Mouse (Mus musculus) c-Kit-positive CD71-positive TER-119-positive erythroid progenitor cells, embryonic 14.5 days (primary cell): ENCODE data around the gene Pmfbp1.
A peak's percentile ranks its signal among the peaks of the same experiment; 100 is the strongest.

Experiments
- DNase-seq: peaks from one replicate; pipeline ENCODE4 v3.0.0-alpha.2; 2013; ENCODE audit warnings: low spot score

Gene Pmfbp1

GRCm38 (mm10) chr8:109503566-109503965 is 9.7 kb downstream of the Pmfbp1 start:
- no peak for DNase-seq

- DNase-seq: no peak
Measured at GRCm38 (mm10) chr8:109505560-109505959, 11.7 kb downstream of the Pmfbp1 start.

GRCm38 (mm10) chr8:109524008-109524407 is 30.2 kb downstream of the Pmfbp1 start:
- no peak for DNase-seq

GRCm38 (mm10) chr8:109535140-109535990 is 41.5 kb downstream of the Pmfbp1 start:
- DNase-seq: peak; percentile 60

GRCm38 (mm10) chr8:109536703-109537102 is 42.9 kb downstream of the Pmfbp1 start:
- peak; percentile 62 for DNase-seq

GRCm38 (mm10) chr8:109542165-109542564 is 48.3 kb downstream of the Pmfbp1 start:
- no peak for DNase-seq

GRCm38 (mm10) chr8:109542748-109543519 is 49.1 kb downstream of the Pmfbp1 start:
- DNase-seq: no peak

- DNase-seq: no peak
Measured at GRCm38 (mm10) chr8:109544049-109544448, 50.2 kb downstream of the Pmfbp1 start.

- no peak for DNase-seq
Measured at GRCm38 (mm10) chr8:109551663-109552062, 57.8 kb downstream of the Pmfbp1 start.

GRCm38 (mm10) chr8:109563881-109564280 is 70.1 kb downstream of the Pmfbp1 start:
- DNase-seq: no peak

GRCm38 (mm10) chr8:109564766-109565165 is 70.9 kb downstream of the Pmfbp1 start:
- peak; percentile 34 for DNase-seq

GRCm38 (mm10) chr8:109565498-109566333 is 71.9 kb downstream of the Pmfbp1 start, which contains the start of the genes Dhx38 and Txnl4b:
TSS of gene Dhx38 (minus strand) at chr8:109565861.
TSS of gene Txnl4b (plus strand) at chr8:109565892.
- DNase-seq: peak; percentile 99

GRCm38 (mm10) chr8:109571139-109571538 is 77.3 kb downstream of the Pmfbp1 start:
- DNase-seq: no peak

- DNase-seq: no peak
Measured at GRCm38 (mm10) chr8:109576311-109576710, 82.5 kb downstream of the Pmfbp1 start.

GRCm38 (mm10) chr8:109578900-109579301 is 85.1 kb downstream of the Pmfbp1 start, which contains the start of gene Hp:
TSS of gene Hp (minus strand) at chr8:109579172.
- no peak for DNase-seq

- no peak for DNase-seq
Measured at GRCm38 (mm10) chr8:109584293-109584692, 90.5 kb downstream of the Pmfbp1 start.

- DNase-seq: no peak
Measured at GRCm38 (mm10) chr8:109584830-109585229, 91.0 kb downstream of the Pmfbp1 start.

- no peak for DNase-seq
Measured at GRCm38 (mm10) chr8:109585652-109586051, 91.8 kb downstream of the Pmfbp1 start.

GRCm38 (mm10) chr8:109586972-109587504 is 93.2 kb downstream of the Pmfbp1 start:
- DNase-seq: no peak

- no peak for DNase-seq
Measured at GRCm38 (mm10) chr8:109590901-109591300, 97.1 kb downstream of the Pmfbp1 start.

- DNase-seq: no peak
Measured at GRCm38 (mm10) chr8:109591367-109591766, 97.5 kb downstream of the Pmfbp1 start.

GRCm38 (mm10) chr8:109592164-109592563 is 98.3 kb downstream of the Pmfbp1 start:
- DNase-seq: no peak
